Mouse (Mus musculus) midbrain, embryonic 14.5 days (tissue): ENCODE data around the gene Aplf. TPM values are rescaled to one million over a fixed set of nuclear protein-coding genes. Genes with fewer than 3 reads are reported as not detected.
A peak's percentile ranks its signal among the peaks of the same experiment; 100 is the strongest.
"Not testable (repeated sequence)": the region's sequence is repeated elsewhere in the genome, so short reads cannot be mapped to it uniquely, and the experiment has no call there.

ENCODE experiments used
- ATAC-seq: fragments of 200-750 bp; cut with Nextera tagmentation; 2 replicates; pipeline ENCODE4 v1.8.0; 2017; ENCODE audit warnings: moderate number of reproducible peaks, moderate library complexity; ENCODE audit not compliant: low FRiP score, low TSS enrichment
- DNase-seq: peaks from one replicate; pipeline ENCODE4 v3.0.0-alpha.2; 2015
- H3K27ac ChIP-seq: fragments of 300-500 bp; sonication (generic); replicated peaks from 2 replicates; pipeline ENCODE4 v1.5.1; 2014; ENCODE audit warnings: mild to moderate bottlenecking, low read depth, low read length, moderate library complexity
- H3K27me3 ChIP-seq: fragments of 300-500 bp; sonication (generic); 2 replicates; pipeline ENCODE4 v1.6.1; 2014; ENCODE audit warnings: low read length, control low read depth, mixed read lengths; ENCODE audit not compliant: control insufficient read depth, insufficient read depth
- H3K36me3 ChIP-seq: fragments of 300-500 bp; sonication (generic); 2 replicates; pipeline ENCODE4 v1.6.1; 2014; ENCODE audit warnings: low read length, control low read depth; ENCODE audit not compliant: control insufficient read depth, insufficient read depth
- H3K4me1 ChIP-seq: fragments of 300-500 bp; sonication (generic); 2 replicates; pipeline ENCODE4 v1.6.1; 2014; ENCODE audit warnings: mild to moderate bottlenecking, antibody characterized with exemption, low read length, control low read depth; ENCODE audit not compliant: control insufficient read depth, insufficient read depth
- H3K4me2 ChIP-seq: fragments of 300-500 bp; sonication (generic); 2 replicates; pipeline ENCODE4 v1.6.1; 2014; ENCODE audit warnings: mild to moderate bottlenecking, low read length, moderate library complexity
- H3K4me3 ChIP-seq: fragments of 300-500 bp; sonication (generic); replicated peaks from 2 replicates; pipeline ENCODE4 v1.5.1; 2014; ENCODE audit warnings: low read depth, low read length
- H3K9ac ChIP-seq: fragments of 300-500 bp; sonication (generic); replicated peaks from 2 replicates; pipeline ENCODE4 v1.6.1; 2014; ENCODE audit warnings: mild to moderate bottlenecking, low read length, moderate library complexity
- H3K9me3 ChIP-seq: fragments of 300-500 bp; sonication (generic); 2 replicates; pipeline ENCODE4 v1.6.1; 2016; ENCODE audit warnings: low read length, control low read depth, mixed read lengths; ENCODE audit not compliant: control insufficient read depth
- WGBS: fragments of 180-500 bp; shearing (Covaris S2); extraction: QIAGEN DNeasy Blood & Tissue Kit; methylation state at CpG from one replicate; pipeline ENCODE4 v1.1.7; 2014; 5-methylcytosine and 5-hydroxymethylcytosine counted together
- polyA plus RNA-seq: library from polyadenylated mRNA; unstranded; fragments of >200 nt; fragmentation: Nextera tagmentation; extraction: Ambion mirVana; gene quantifications from 2 replicates; pipeline ENCODE4 v1.2.1, GENCODE M21; 2014

Gene Aplf
- polyA plus RNA-seq, 1 experiment from 2014 or later, result 8.4 TPM

DNA sequence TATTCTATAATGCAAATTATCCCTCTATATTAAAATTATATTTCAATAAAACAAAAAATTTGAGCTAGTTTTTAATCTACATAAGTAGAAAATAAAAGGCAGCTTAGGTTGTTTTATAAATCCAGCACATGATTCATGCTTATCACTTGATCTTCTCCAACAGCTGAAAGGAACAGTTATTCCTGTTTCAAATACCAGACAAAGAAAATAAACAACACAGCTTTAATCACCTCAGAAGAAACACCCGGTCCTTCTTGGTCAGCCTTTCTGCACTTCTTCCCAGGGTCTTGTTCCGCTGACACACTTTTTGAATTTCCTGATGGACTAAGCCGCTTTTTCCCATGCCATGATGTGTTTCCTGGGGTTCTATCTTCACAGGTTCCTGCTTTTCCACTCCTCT lies 18.5 kb downstream of the Aplf start:
- Histone ChIP-seq H3K4me2 (no peak overlapping the region), H3K9ac (no peak overlapping the region), H3K27me3 (no peaks in the 10 kb centered on the region), H3K27ac (no peak overlapping the region), H3K4me3 (no peak overlapping the region), H3K36me3 (peaks cover 15% of the 10 kb centered on the region), H3K9me3 (no peaks in the 10 kb centered on the region), H3K4me1 (no peaks in the 10 kb centered on the region)
- ATAC-seq (no peak), DNase-seq (no peak)
- WGBS, result 88% methylated on average over 3 of the region's 3 CpGs

DNA sequence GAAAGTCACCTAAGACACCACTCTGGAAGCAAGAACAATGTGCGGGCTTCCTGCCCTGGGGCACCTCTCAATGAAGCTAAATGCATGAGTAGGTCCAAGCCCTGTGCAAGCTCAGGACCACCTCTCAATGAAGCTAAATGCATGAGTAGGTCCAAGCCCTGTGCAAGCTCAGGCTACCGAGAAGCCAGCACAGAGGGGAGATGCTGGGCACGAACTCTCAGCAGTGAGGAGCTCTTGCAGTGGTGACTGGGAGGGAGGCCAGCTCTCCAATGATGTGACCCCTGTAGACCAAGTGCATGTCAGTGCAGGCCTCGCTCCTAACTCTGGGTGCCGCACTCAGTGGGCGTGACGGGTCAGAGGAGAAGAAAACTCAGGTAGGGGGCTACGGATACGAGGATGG lies 19.3 kb downstream of the Aplf start:
- Histone ChIP-seq H3K27ac (no peak overlapping the region), H3K9me3 (no peaks in the 10 kb centered on the region), H3K4me1 (no peaks in the 10 kb centered on the region), H3K4me3 (no peak overlapping the region), H3K36me3 (peaks cover 9% of the 10 kb centered on the region; the same call in 1 of the 2 replicates), H3K4me2 (no peak overlapping the region), H3K27me3 (no peaks in the 10 kb centered on the region), H3K9ac (no peak overlapping the region)
- ATAC-seq, result no peak
- no peak for DNase-seq
- 82% methylated on average over 9 of the region's 9 CpGs for WGBS

DNA sequence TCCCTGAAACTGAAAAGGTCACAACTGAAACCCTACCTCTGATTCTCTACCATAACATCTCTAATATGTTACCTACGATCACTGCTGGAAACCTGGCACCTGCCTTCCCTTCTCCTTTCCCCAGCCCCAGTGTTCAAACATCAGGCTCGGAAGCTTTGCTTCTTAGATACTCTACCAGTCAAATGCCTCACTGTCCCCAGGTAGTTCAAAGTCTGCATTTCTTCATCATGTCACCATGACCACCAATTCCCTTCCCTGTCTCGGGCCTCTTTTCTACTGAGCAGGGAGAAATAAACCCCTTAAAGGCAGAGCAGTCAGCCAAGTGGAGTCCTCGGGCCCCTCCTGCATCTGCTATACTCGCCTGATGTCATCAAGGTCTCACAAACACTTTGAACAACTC lies 20.2 kb downstream of the Aplf start:
- Histone ChIP-seq H3K4me3 (no peak overlapping the region), H3K36me3 (peaks cover 9% of the 10 kb centered on the region; the same call in 1 of the 2 replicates), H3K4me2 (no peak overlapping the region), H3K27ac (no peak overlapping the region), H3K4me1 (no peaks in the 10 kb centered on the region), H3K9me3 (no peaks in the 10 kb centered on the region), H3K27me3 (no peaks in the 10 kb centered on the region), H3K9ac (no peak overlapping the region)
- no peak for DNase-seq
- no peak for ATAC-seq
- WGBS, result 90% methylated on average over 5 of the region's 5 CpGs

DNA sequence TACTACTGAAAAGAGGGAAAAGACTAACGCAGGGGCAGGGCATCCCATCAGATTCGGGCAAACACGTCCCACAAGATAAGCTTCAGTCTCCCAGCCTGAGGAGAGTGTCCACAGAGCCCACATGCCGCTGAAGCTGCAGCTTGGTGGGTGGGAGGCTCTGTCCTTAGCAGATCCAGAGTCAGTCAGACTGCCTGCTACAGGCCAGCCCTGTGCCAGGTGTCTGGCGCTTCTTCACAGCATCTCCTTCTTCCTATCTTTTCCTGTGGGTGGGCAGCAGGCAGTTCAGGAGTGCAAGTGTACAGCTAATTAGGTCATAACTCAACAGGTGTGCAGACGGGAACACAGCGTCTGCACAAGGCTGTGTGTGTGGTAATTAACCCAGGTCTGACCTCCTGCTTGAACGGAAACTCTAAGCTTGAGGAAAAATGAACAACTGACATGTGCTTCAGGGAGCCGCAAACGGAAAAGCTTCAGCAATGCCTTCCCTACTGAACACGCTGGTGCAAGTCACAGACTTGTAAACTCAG lies 33.8 kb downstream of the Aplf start:
- Histone ChIP-seq H3K4me1 (no peaks in the 10 kb centered on the region), H3K9me3 (no peaks in the 10 kb centered on the region), H3K4me3 (no peak overlapping the region), H3K9ac (no peak overlapping the region), H3K27me3 (no peaks in the 10 kb centered on the region), H3K36me3 (no peaks in the 10 kb centered on the region), H3K27ac (no peak overlapping the region), H3K4me2 (no peak overlapping the region)
- ATAC-seq, result no peak
- WGBS, result 84% methylated on average over 11 of the region's 11 CpGs
- no peak for DNase-seq

DNA sequence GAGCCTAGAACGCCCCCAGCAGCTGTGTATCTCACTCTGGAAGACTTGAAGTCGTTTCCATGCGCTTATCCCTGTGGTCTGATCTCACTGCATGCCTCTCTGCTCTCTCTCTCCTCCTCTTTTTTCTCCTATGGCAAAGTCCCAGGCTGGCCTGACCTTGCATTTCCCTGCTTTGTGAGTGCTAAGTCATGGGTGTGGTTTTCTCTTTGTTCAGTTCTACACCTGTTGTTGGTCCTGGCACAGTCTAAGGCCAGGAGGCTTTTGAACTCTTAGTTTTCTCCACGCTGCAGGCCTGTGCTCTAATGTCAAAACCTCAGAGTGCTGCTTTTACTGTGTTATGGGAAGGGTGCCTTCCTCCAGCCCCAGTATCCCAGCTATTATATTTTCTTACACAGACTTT lies 39.8 kb downstream of the Aplf start:
- H3K4me1 ChIP-seq, result no peaks in the 10 kb centered on the region
- no peaks in the 10 kb centered on the region for H3K36me3 ChIP-seq
- H3K9me3 ChIP-seq, result no peaks in the 10 kb centered on the region
- ATAC-seq, result no peak
- 81% methylated on average over 4 of the region's 4 CpGs for WGBS
- no peaks in the 10 kb centered on the region for H3K27me3 ChIP-seq
- H3K4me3 ChIP-seq, result no peak overlapping the region
- no peak overlapping the region for H3K9ac ChIP-seq
- no peak overlapping the region for H3K27ac ChIP-seq
- no peak overlapping the region for H3K4me2 ChIP-seq
- DNase-seq, result no peak

DNA sequence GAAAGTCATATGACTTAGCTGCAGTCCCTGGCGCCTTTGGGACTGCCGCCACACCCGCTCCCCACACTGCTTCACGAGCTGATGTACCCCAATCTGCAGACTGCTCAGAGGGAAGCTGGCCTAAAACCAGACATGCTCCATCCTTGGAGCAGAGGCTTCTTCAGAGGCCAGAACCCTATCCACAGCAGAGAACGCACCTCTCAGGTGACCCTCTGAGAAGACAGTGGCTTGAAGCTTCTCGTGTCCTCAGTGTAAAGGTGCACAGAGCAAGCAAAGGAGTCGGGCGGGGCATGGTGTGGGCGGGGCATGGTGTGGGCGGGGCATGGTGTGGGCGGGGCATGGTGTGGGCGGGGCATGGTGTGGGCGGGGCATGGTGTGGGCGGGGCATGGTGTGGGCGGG lies 43.1 kb downstream of the Aplf start:
- not testable (repeated sequence) for H3K36me3 ChIP-seq, H3K27me3 ChIP-seq, DNase-seq, H3K4me2 ChIP-seq, H3K9me3 ChIP-seq, H3K9ac ChIP-seq, H3K4me3 ChIP-seq, H3K4me1 ChIP-seq, H3K27ac ChIP-seq, ATAC-seq
- WGBS, result 82% methylated on average over 15 of the region's 15 CpGs

DNA sequence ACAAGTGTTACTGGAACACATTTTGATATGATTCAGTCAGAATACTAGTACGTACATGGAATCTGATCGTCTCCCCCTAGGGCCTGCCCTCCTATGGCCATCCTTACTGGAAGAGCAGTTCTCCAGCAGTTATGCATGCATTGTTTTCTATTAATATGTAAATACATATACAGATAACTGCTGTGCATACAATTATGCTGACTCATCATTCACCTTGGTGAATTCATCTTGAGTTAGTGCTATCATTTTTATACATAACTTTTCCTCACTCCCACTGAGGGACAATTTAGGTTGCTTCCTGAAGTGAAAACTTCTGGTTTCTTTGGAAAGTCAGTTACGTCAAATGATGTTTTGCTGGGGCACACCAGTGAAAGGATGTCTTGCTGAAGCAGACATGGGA lies 48.8 kb downstream of the Aplf start:
- Histone ChIP-seq H3K4me2 (no peak overlapping the region), H3K27ac (no peak overlapping the region), H3K36me3 (no peaks in the 10 kb centered on the region), H3K27me3 (no peaks in the 10 kb centered on the region), H3K9me3 (no peaks in the 10 kb centered on the region), H3K4me3 (no peak overlapping the region), H3K4me1 (no peaks in the 10 kb centered on the region), H3K9ac (no peak overlapping the region)
- no peak for ATAC-seq
- no peak for DNase-seq
- 94% methylated on average over 3 of the region's 3 CpGs for WGBS

DNA sequence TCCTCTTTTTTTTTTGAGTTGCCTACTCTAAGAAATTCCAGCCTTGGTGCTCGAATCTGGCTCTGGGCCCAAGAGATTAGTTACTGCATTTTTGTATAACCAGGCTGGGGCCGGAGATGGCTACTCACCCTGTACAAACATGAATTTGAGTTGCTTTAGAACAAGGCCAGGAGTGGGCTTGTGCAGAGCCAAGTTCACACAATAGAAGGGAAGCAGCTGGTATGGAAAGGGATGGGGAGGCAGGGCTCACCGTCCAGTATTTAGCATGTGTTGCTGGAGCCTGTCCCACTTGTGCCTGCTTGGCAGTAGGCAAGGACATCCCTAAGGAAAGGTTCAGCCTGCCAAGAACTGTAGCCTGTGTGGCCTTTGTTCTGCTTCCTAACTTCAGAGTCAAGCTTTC lies 50.7 kb downstream of the Aplf start:
- Histone ChIP-seq H3K36me3 (no peaks in the 10 kb centered on the region), H3K27me3 (no peaks in the 10 kb centered on the region), H3K4me2 (no peak overlapping the region), H3K4me1 (no peaks in the 10 kb centered on the region), H3K9ac (no peak overlapping the region), H3K27ac (no peak overlapping the region), H3K9me3 (no peaks in the 10 kb centered on the region), H3K4me3 (no peak overlapping the region)
- ATAC-seq (peak; percentile 53; the same call in 1 of the 2 replicates), DNase-seq (peak; percentile 68)
- WGBS, result 50% methylated on average over 3 of the region's 3 CpGs

DNA sequence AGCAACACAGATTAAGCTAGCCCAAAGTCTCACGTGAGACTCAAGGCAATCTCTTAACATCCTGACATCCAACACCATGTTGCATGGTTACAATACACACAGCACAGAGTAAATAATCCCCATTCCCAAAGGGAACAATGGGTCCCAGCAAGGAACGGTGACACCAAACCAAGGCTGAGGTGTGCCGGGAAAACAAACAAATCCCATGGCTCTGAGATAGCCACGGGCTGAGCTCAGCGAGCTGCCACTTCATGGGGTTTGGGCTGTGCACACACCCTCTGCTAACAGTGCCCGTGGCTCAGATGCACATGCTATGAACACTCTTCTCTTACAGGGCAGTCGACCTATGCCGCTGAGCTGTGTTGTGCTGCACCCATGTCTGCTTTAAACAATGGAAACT lies 54.0 kb downstream of the Aplf start:
- H3K36me3 ChIP-seq, result no peaks in the 10 kb centered on the region
- ATAC-seq (no peak), DNase-seq (no peak)
- no peaks in the 10 kb centered on the region for H3K4me1 ChIP-seq
- WGBS, result 75% methylated on average over 8 of the region's 8 CpGs
- no peak overlapping the region for H3K4me2 ChIP-seq
- H3K9me3 ChIP-seq, result no peaks in the 10 kb centered on the region
- H3K4me3 ChIP-seq, result no peak overlapping the region
- H3K27ac ChIP-seq, result no peak overlapping the region
- no peak overlapping the region for H3K9ac ChIP-seq
- H3K27me3 ChIP-seq, result no peaks in the 10 kb centered on the region
